Mouse (Mus musculus): ENCODE measurements around the gene Itpr1. TPM values are rescaled to one million over a fixed set of nuclear protein-coding genes. Genes with fewer than 3 reads are reported as not detected.

Gene Itpr1
- polyA plus RNA-seq, 1 experiment from 2014 or later = 4.8 TPM

GRCm38 (mm10) chr6:108538406-108538805 is 325.5 kb downstream of the Itpr1 start:
- 91% methylated on average over 4 of the region's 4 CpGs for WGBS
- no peak for ATAC-seq
- no peak overlapping the region for H3K9ac ChIP-seq (replicated peaks)

DNA sequence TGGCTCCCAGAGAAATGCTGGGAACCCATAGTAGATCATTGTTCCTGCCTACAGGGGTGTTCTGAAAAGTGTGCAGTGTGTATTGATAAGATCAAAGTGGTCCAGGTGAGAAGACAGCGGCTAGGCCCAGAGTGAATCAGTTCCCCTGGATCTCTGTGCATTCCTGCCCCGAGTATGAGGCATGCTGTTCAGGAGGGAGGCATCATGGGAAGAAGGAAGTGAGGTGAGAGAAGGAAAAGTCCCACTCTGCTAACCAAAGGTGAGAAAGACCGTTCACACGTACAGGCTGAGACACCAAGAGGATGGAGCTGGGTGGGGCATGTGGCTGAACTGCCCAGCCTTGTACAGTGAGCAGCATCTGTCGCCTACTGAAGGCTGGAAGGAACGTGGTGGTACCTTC is 327.5 kb downstream of the Itpr1 start:
- Histone ChIP-seq H3K27ac (no peak overlapping the region), H3K9me3 (no peaks in the 10 kb centered on the region), H3K27me3 (no peaks in the 10 kb centered on the region), H3K4me3 (replicated peaks) (no peak overlapping the region), H3K9ac (replicated peaks) (no peak overlapping the region), H3K4me2 (replicated peaks) (no peak overlapping the region), H3K36me3 (no peaks in the 10 kb centered on the region), H3K4me1 (replicated peaks) (no peaks in the 10 kb centered on the region)
- 97% methylated on average over 6 of the region's 6 CpGs for WGBS
- ATAC-seq = no peak

More at GRCm38 (mm10) chr6:108538406-108538805, 325.5 kb downstream of the Itpr1 start:
- Histone ChIP-seq H3K9me3 (no peaks in the 10 kb centered on the region), H3K27ac (no peak overlapping the region), H3K36me3 (no peaks in the 10 kb centered on the region), H3K4me3 (replicated peaks) (no peak overlapping the region), H3K27me3 (no peaks in the 10 kb centered on the region), H3K4me1 (replicated peaks) (no peaks in the 10 kb centered on the region), H3K4me2 (replicated peaks) (no peak overlapping the region)

- Histone ChIP-seq H3K27me3 (no peaks in the 10 kb centered on the region), H3K4me1 (replicated peaks) (no peaks in the 10 kb centered on the region), H3K9ac (replicated peaks) (no peak overlapping the region), H3K9me3 (no peaks in the 10 kb centered on the region), H3K27ac (no peak overlapping the region), H3K4me2 (replicated peaks) (no peak overlapping the region), H3K4me3 (replicated peaks) (no peak overlapping the region), H3K36me3 (no peaks in the 10 kb centered on the region)
- WGBS = 64% methylated on average over 7 of the region's 7 CpGs
- ATAC-seq = no peak
These were observed 332.0 kb downstream of the Itpr1 start for GRCm38 (mm10) chr6:108544917-108545316.

DNA sequence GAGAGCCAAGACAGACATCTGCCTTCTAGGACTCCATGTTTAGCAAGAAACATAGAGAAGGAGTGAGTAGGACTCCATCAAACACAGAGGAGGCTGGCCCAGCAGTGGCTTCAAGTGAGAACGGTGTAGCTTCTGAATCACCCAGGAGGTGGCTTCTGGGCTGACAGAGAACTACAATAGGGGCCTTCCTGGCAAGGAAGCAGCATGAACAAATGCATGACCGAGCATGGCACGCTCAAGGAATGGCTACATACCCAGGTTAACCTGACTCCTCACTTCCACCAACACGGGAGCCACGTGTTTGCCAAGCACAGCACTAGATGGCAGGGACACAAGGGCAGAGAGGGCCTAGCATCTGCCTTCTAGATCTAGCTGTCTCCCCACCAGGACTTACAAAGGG is 332.6 kb downstream of the Itpr1 start:
- no peak overlapping the region for H3K4me2 ChIP-seq (replicated peaks)
- H3K27me3 ChIP-seq = no peaks in the 10 kb centered on the region
- no peaks in the 10 kb centered on the region for H3K9me3 ChIP-seq
- 68% methylated on average over 5 of the region's 5 CpGs for WGBS
- H3K9ac ChIP-seq (replicated peaks) = no peak overlapping the region
- H3K36me3 ChIP-seq = no peaks in the 10 kb centered on the region
- no peak overlapping the region for H3K4me3 ChIP-seq (replicated peaks)
- H3K27ac ChIP-seq = no peak overlapping the region
- H3K4me1 ChIP-seq (replicated peaks) = no peaks in the 10 kb centered on the region
- ATAC-seq = no peak

- no peaks in the 10 kb centered on the region for H3K36me3 ChIP-seq
- WGBS = 91% methylated on average over 3 of the region's 3 CpGs
- ATAC-seq = no peak
These were observed 335.5 kb downstream of the Itpr1 start for GRCm38 (mm10) chr6:108548413-108548812.

GRCm38 (mm10) chr6:108549495-108549935 is 336.6 kb downstream of the Itpr1 start:
- H3K36me3 ChIP-seq = no peaks in the 10 kb centered on the region
- no peaks in the 10 kb centered on the region for H3K27me3 ChIP-seq
- no peaks in the 10 kb centered on the region for H3K4me1 ChIP-seq (replicated peaks)
- no peak overlapping the region for H3K27ac ChIP-seq
- 85% methylated on average over 6 of the region's 6 CpGs for WGBS
- no peak overlapping the region for H3K4me2 ChIP-seq (replicated peaks)
- no peaks in the 10 kb centered on the region for H3K9me3 ChIP-seq
- H3K9ac ChIP-seq (replicated peaks) = no peak overlapping the region
- ATAC-seq = no peak
- H3K4me3 ChIP-seq (replicated peaks) = no peak overlapping the region

More at GRCm38 (mm10) chr6:108548413-108548812, 335.5 kb downstream of the Itpr1 start:
- Histone ChIP-seq H3K4me3 (replicated peaks) (no peak overlapping the region), H3K9me3 (no peaks in the 10 kb centered on the region), H3K4me1 (replicated peaks) (no peaks in the 10 kb centered on the region), H3K27ac (no peak overlapping the region), H3K4me2 (replicated peaks) (no peak overlapping the region), H3K27me3 (no peaks in the 10 kb centered on the region), H3K9ac (replicated peaks) (no peak overlapping the region)

- Histone ChIP-seq H3K4me1 (replicated peaks) (no peaks in the 10 kb centered on the region), H3K27me3 (no peaks in the 10 kb centered on the region), H3K36me3 (no peaks in the 10 kb centered on the region), H3K27ac (no peak overlapping the region), H3K4me3 (replicated peaks) (no peak overlapping the region), H3K4me2 (replicated peaks) (no peak overlapping the region), H3K9ac (replicated peaks) (no peak overlapping the region), H3K9me3 (no peaks in the 10 kb centered on the region)
- ATAC-seq = no peak
- 93% methylated on average over 12 of the region's 12 CpGs for WGBS
These were observed 339.1 kb downstream of the Itpr1 start for GRCm38 (mm10) chr6:108551725-108552620.

- Histone ChIP-seq H3K4me1 (replicated peaks) (no peaks in the 10 kb centered on the region), H3K9me3 (no peaks in the 10 kb centered on the region), H3K4me2 (replicated peaks) (no peak overlapping the region), H3K36me3 (no peaks in the 10 kb centered on the region), H3K27ac (no peak overlapping the region), H3K9ac (replicated peaks) (no peak overlapping the region), H3K4me3 (replicated peaks) (no peak overlapping the region), H3K27me3 (no peaks in the 10 kb centered on the region)
- 88% methylated on average over 3 of the region's 3 CpGs for WGBS
- no peak for ATAC-seq
These were observed 340.1 kb downstream of the Itpr1 start for GRCm38 (mm10) chr6:108553013-108553412.

GRCm38 (mm10) chr6:108553536-108553935 is 340.6 kb downstream of the Itpr1 start:
- Histone ChIP-seq H3K27ac (no peak overlapping the region), H3K4me1 (replicated peaks) (no peaks in the 10 kb centered on the region), H3K4me2 (replicated peaks) (no peak overlapping the region), H3K36me3 (no peaks in the 10 kb centered on the region), H3K9me3 (no peaks in the 10 kb centered on the region), H3K27me3 (no peaks in the 10 kb centered on the region), H3K9ac (replicated peaks) (no peak overlapping the region), H3K4me3 (replicated peaks) (no peak overlapping the region)
- 88% methylated on average over 4 of the region's 4 CpGs for WGBS
- ATAC-seq = no peak

DNA sequence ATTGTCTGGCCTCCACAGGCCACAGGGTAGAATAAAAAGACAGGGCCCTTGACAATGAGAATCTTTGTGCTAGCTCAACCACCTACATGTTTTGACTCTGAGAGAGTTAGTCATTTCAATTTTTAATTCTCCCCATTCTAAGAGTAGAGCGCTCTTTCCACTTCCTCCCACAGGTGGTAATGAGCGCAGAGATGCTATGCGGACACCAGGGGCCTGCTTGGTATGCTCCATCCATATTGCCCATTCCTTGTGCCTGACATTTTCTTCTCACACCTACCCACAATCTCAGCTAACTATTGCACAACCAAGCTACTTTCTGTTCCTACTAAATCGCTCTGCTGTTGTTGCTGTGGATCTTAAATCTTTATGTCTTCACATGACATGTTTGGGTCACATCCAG is 341.5 kb downstream of the Itpr1 start:
- no peaks in the 10 kb centered on the region for H3K27me3 ChIP-seq
- ATAC-seq = no peak
- no peak overlapping the region for H3K4me3 ChIP-seq (replicated peaks)
- no peak overlapping the region for H3K27ac ChIP-seq
- H3K9ac ChIP-seq (replicated peaks) = no peak overlapping the region
- WGBS = 98% methylated on average over 4 of the region's 4 CpGs
- no peak overlapping the region for H3K4me2 ChIP-seq (replicated peaks)
- H3K4me1 ChIP-seq (replicated peaks) = no peaks in the 10 kb centered on the region
- no peaks in the 10 kb centered on the region for H3K36me3 ChIP-seq
- no peaks in the 10 kb centered on the region for H3K9me3 ChIP-seq

DNA sequence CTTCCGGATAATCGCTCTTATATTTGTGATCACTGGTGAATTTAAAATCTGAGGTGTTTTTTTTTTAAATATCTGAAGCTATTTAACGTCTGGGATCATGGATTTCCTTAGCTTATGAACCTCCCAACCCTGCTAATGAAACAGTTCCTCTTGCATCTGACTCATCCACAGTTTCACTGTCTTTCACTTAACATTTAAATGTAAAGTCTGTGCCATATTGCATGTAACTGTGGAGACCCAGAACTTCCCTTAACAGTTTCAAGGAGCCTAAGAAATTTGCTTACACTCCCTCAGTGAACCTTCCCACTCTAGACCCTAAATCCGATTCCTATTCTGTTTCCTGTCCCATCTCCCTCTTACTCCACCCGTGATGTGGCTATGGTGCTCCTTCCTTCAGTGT is 342.0 kb downstream of the Itpr1 start:
- H3K27ac ChIP-seq = no peak overlapping the region
- no peak for ATAC-seq
- H3K36me3 ChIP-seq = no peaks in the 10 kb centered on the region
- WGBS = 92% methylated on average over 5 of the region's 5 CpGs
- H3K9me3 ChIP-seq = no peaks in the 10 kb centered on the region
- no peak overlapping the region for H3K9ac ChIP-seq (replicated peaks)
- H3K4me3 ChIP-seq (replicated peaks) = no peak overlapping the region
- no peaks in the 10 kb centered on the region for H3K4me1 ChIP-seq (replicated peaks)
- H3K4me2 ChIP-seq (replicated peaks) = no peak overlapping the region
- no peaks in the 10 kb centered on the region for H3K27me3 ChIP-seq

- Histone ChIP-seq H3K4me2 (replicated peaks) (no peak overlapping the region), H3K9me3 (no peaks in the 10 kb centered on the region), H3K4me1 (replicated peaks) (no peaks in the 10 kb centered on the region), H3K27me3 (no peaks in the 10 kb centered on the region), H3K36me3 (no peaks in the 10 kb centered on the region), H3K4me3 (replicated peaks) (no peak overlapping the region), H3K9ac (replicated peaks) (no peak overlapping the region), H3K27ac (no peak overlapping the region)
- no peak for ATAC-seq
- 93% methylated on average over 4 of the region's 4 CpGs for WGBS
These were observed 344.9 kb downstream of the Itpr1 start for GRCm38 (mm10) chr6:108557576-108558322.

All from midbrain, embryonic 13.5 days (tissue).